Mouse (Mus musculus): ENCODE data around the gene Lipm. TPM values are rescaled to one million over a fixed set of nuclear protein-coding genes. Genes with fewer than 3 reads are reported as not detected.

Lipm gene
- not detected in 2 replicates for polyA plus RNA-seq (2012)

DNA sequence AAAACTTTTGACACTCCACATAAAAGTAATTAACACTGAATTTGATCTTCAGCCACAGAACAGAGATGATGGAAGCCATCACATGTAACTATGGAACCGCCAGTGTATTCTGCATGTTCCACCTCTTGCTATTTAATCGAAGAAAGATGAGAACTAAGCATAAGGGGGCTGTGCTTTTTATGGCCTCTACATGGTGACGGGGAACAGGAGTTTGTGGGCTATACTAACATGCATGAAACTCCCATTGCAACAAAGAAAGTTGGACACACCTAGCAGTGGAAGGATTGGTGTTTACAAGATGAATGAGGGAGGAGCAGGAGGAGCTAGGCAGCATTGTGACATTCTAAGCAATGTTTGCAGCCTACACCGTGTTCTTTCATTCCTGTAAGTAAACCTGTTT is at the start of gene Lipm:
Gene Lipm, plus strand, starts transcription at position 301 of the 400 bp plus-strand sequence.
- TF ChIP-seq GATA1 (IDR thresholded peaks at IDR 0.05; ENCODE audit: low read length) = no peak

DNA sequence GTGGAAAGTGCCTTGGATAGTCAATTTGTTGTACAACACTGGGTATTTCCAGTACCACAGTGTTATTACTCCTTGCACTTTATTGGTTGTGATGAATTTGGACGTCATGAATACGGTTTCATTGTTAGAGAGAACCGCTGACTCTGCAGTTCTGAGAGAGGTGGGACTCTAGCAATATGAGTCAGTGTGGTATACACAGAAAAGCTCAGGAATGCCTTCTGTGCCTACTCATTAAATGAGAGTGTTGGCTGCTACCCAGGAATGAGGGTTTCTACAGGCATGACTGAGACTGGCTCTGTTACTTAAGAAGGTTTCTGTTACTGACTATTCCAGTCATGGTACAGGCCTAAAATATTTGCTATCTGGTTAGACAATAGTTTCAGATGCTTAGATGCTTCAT is 49.2 kb upstream of the Lipm start:
- TF ChIP-seq GATA1 (IDR thresholded peaks at IDR 0.05; ENCODE audit: low read length) = no peak

DNA sequence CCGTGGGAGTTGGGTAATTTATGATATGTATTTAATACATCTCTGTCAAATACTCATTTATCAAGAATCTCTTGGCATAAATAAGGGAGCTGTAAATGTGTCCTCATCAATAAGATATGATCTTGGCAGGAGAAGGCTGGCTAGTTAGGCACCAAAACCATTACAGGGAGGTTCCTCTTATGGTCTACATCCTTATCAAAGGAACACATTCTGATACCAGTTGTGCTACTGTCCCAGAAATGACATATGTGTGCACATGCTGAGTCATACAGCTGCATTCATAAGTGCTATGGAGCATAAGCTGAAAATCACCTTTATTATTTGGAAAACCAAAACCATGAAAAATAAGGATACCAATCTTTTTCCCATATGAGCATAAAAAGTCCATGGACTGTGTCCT is 37.2 kb upstream of the Lipm start:
- TF ChIP-seq GATA1 (IDR thresholded peaks at IDR 0.05; ENCODE audit: low read length) = no peak

DNA sequence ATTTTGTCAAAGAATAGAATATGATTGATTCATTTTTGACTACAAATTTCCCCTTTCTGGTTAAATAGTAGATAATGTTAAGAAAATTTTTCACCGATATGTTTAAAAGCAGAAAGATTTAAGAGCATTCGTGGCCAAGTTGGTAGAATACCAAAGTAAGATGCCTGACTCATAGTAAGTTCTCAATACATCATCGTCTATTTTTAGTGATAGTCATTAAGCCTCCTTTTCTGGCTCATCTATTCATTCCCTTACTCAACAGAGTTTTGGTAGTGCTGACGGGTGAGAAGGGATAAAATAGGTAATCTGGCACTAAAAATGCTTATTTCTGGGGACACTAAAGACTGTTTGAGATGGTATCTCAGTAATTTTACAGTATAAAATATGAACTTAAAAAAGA is 36.7 kb upstream of the Lipm start:
- TF ChIP-seq GATA1 (IDR thresholded peaks at IDR 0.05; ENCODE audit: low read length) = no peak

DNA sequence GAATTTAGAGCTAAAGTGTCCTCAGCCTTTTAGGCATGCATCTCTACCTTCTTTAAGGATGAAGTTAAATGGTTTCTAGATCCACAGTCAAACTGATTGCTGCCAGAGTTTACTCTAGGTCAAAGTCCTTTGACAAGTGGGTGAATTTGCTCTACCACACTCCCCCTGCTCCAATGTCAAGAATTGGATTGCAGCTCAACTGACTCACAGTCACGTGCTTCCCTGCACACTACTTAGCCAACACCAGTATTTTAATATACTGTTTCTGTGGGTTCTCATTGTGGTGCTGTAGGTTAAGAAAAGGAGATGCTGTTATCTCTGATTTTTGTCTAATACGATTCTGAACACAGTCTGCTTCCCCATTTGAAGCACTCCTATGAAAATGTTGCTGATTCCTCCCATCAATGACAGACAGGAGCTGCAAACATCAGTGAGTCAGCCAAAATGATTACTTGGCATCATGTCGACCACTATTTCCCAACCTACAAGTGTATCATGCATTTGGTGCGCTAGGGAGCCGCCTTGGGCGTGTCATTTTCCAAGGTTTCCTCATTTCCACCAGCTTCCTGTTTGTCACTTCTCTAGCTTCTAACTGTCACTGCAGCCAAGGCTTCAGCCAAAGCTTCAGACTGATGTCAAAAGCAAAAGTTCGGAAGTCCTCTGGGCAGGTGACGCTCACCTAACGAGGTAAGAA is 33.8 kb upstream of the Lipm start, which contains the start of gene Lipn:
Gene Lipn, plus strand, starts transcription at position 580 of the 694 bp plus-strand sequence.
- TF ChIP-seq GATA1 (IDR thresholded peaks at IDR 0.05; ENCODE audit: low read length) = no peak

DNA sequence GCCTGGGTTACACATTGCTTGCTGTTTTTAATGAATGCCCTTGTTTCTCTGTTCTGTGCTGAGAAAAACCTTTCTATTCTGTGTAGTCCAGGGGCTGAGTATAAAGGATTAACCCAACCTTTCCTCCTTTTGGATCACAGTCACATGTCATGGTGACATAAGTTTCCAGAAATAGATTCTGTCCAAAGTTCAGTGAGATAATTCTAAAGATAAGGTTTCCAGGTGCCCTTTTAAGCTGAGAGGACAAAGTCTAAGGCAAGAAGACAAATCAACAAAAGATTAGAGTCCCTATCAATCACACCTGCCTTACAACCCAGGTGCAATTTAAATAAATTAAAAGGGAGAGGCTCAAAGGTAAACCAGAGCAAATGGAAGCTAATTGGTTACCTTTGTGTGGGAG is 26.5 kb upstream of the Lipm start:
- no peak for TF ChIP-seq GATA1 (IDR thresholded peaks at IDR 0.05; ENCODE audit: low read length)

DNA sequence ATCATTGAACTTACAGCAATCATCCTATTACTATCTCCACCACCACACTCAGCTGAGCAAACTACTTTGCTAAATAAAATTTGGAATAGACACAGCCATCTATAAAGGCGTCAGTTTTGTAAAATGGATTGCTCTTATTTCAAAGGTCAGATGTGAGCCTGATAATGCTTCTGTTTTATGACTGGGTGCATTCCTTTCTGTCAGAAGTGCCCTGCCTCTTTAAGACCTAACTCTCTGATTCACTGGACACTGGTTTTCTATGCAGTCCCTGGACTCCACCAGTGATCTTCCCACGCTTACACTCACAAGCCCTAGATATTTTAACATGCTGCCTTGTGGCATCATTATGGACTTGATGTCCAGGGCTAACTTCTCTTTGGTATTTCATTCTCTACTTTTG is 22.6 kb upstream of the Lipm start:
- no peak for TF ChIP-seq GATA1 (IDR thresholded peaks at IDR 0.05; ENCODE audit: low read length)

DNA sequence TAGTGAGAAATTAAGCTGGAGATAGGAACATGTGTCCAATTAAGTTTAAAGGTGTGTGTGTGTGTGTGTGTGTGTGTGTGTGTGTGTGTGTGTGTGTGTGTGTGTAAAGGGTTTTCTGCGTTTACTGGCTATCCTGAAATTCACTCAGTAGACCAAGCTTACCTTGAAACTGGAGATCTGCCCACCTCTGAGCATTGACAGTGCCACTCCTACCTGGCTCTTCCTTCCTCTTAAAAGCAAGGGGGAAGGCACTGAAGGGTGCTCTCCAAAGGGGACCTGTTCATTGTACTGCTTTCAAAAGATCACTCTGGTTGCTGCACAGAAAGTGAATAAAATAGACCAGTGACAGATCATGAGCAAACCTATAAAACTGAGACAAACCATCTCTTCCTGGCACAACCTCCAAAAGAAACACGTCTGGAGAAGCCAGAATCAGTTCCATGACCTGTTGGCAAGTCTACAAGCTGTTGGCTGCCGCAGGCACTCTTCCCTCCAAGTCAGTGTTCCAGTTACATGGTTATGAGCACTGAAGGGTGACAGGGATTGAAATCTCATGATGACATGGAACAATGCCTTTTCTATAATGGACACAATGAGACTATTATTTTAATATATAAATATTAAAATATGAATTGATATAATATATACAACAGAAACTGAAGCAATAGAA is 11.6 kb upstream of the Lipm start:
- TF ChIP-seq GATA1 (IDR thresholded peaks at IDR 0.05; ENCODE audit: low read length) = no peak

DNA sequence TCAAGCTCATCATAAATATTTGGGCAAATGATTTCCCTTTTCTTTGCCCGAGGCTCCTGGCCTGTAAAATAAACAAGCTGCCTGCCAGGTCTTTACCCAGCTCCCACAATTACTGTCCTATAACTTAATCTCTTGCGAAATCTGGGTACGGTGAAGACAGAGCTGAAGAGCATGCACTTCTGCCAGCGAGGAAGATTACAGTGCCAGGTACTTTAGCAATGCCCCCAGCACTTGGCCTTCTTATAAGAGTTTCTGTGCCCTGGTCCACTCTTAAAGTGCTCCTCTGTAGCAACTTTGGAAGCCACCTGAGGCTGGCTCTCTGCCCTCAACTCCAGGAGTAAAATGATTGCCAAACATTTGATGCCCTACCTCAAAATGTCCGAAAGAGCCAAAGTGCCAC is 5.4 kb upstream of the Lipm start:
- TF ChIP-seq GATA1 (IDR thresholded peaks at IDR 0.05; ENCODE audit: low read length) = no peak

DNA sequence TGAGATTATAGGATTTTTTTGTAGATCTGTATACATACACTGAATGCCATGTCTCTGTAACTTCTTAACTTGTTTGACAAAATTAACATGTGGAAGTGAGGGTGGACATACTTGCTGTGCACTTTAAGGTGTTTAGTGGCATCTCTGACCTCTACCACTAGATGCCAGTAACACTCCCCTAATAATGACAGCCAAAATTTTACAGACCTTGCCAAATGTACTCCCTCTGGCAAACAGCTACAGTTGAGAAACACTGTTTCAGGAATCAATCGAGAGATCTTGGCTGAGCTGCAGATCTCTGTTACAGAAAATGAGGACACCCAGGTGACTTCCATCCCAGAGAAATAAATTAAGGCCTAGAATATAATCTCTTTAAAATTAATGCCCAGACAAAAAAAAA is 4.5 kb upstream of the Lipm start:
- no peak for TF ChIP-seq GATA1 (IDR thresholded peaks at IDR 0.05; ENCODE audit: low read length)

DNA sequence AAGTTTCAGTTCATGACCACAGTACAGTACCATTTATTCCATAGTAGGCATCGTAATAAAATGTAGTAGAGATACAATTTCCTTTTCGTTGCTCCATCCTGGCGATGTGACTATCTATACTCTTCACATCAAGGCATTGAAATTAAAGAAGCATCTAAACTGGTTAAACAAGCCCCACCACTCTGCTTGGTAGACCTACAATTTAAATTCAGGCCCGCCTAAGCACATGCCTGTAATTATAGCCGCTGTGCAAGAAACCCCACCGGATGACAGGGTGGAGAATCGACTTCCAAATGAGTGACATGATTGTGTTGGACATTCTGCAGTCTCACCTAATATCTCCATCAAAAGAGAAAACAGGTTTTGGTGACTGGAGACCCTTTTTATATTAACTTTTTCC is 1.2 kb downstream of the Lipm start:
- TF ChIP-seq GATA1 (IDR thresholded peaks at IDR 0.05; ENCODE audit: low read length) = no peak

DNA sequence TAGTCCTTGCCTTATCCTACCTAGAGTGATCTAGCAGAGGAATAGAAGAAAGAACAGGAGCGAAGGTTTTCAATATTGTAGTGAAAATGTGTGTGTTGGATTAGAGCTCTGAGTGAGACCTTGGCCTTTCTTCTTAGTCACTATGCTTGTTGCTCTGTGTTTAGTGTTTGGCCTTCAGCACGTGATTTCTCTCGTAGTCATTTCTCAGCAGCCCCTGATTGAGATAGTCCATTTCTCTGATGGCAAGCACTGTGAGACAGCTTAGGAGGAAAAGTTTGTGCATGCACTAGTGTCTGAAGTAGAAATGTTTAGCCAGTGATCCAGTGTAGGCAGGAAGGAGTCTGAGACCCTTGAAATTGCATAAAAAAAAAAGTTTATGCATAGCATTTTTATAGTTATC is 4.1 kb downstream of the Lipm start:
- no peak for TF ChIP-seq GATA1 (IDR thresholded peaks at IDR 0.05; ENCODE audit: low read length)

DNA sequence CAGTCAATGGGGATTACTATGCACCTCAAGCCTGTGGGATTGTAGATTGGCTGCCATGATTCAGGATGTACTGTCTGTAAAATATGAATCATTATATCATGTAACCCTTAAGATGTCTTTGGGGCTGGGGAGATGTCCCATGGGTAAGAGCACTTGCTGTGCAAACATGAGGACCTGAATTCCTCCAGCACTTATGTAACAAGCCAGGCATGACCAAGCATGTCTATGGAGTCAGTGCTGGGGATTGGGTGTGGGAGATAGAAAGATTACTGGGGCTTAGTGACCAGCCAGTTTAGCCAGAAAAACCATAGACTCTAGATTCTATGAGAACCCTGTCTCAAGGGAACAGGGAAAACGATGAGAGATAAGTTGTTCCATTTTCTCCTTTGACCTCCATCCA is 18.4 kb downstream of the Lipm start:
- no peak for TF ChIP-seq GATA1 (IDR thresholded peaks at IDR 0.05; ENCODE audit: low read length)

DNA sequence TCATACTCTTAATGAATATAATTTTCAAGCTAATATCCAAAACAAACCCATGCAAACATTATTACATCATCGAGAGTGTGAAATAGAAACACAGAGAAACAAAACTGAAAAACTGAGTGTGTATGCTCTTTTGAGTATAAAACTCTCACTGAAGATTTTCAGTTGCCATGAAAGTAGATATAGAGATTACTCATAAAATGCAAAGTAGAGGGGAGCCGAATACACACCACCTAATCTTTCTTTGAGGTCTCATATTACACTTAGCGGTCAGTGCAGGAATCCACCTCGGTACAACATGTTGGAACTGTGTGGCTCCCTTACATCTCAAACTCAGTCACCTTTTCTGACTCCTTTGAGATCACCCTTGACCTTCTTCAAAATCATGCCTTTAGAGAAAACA is 18.9 kb downstream of the Lipm start:
- no peak for TF ChIP-seq GATA1 (IDR thresholded peaks at IDR 0.05; ENCODE audit: low read length)

DNA sequence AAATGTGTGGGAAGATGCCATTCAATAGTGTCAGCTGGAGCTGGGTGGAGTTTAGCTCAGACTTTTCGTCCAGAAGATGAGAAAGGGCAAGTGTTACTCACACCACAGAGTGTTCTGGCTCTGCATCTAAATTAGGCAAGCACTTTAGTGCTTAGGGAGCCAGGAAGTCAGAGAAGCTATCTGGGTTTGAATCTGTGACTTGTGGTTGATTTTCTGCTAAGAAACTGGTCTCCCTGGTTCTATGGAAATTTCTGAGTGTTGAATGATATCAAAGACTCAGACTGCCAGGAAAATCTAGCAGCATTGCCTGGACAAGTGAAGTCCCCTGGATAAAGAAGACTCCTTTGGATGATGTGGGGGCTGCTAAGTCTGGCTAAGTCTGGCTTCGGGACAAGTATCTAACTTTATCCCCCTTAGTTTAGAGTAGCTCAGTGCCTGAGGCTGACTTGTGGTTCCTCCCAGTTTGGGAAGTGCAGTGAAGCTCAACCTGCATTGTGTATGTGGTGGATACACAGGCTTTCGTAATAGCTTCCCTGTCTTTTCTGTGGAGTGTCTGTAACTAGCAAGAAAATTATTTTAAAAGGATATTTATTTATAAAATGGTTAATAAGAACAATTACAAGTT is 19.5 kb downstream of the Lipm start:
- no peak for TF ChIP-seq GATA1 (IDR thresholded peaks at IDR 0.05; ENCODE audit: low read length)

DNA sequence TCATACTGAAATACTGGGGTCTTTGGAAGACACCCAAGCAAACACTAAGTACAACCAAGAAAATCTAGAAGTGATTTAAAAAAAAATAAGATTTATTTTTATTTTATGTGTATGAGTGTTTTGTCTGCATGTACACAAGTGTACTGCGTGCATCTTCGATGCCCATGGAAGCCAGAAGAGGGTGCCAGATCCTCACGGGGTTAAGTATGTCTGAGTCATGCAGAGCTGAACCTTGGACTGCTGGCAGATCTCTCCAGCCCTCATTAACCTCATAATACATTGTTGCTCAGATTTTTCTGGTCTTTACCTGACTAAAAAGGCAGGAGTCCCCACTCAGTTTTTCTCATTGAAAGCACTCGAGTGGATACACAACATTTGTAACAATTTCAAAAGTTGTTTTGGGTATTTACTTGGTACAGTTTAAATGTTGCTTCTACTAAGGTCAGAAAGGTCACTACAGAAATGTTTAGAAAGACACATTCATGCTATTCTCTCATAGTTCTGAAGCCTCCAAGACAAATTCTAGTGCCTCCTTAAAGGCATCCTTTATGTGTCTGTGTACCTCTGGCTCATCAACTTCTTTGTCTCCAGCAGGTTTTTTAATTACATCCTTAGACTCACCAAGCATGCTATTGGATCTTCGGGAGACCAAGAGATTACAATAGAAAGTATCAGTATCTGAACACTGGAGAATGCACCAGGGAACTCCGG is 38.1 kb downstream of the Lipm start:
- no peak for TF ChIP-seq GATA1 (IDR thresholded peaks at IDR 0.05; ENCODE audit: low read length)
